Mouse (Mus musculus) gastrocnemius, adult 2 months (tissue): ENCODE measurements around the gene Kank1. TPM values are rescaled to one million over a fixed set of nuclear protein-coding genes. Genes with fewer than 3 reads are reported as not detected.

Experiments
- DNase-seq: peaks from one replicate; pipeline ENCODE4 v3.0.0; 2022
- H3K27ac ChIP-seq: fragments of 200-600 bp; 2 replicates; pipeline ENCODE4 v1.8.1; 2022; ENCODE audit warnings: mild to moderate bottlenecking
- H3K4me3 ChIP-seq: fragments of 200-600 bp; 2 replicates; pipeline ENCODE4 v1.8.1; 2022; ENCODE audit warnings: mild to moderate bottlenecking, moderate library complexity
- CTCF ChIP-seq: fragments of 200-600 bp; IDR thresholded peaks from 2 replicates; pipeline ENCODE4 v1.8.1; 2022; ENCODE audit warnings: antibody characterized with exemption, mild to moderate bottlenecking, moderate library complexity
- intact Hi-C: fragments of 180-260 bp; cut with DNase I; formaldehyde crosslinking; loops from one replicate; pipeline ENCODE4 v1.15.1; 2025
- total RNA-seq, 2 experiments: library from RNA; stranded (reverse); gene quantifications; 2 replicates each; pipeline ENCODE4 v1.2.3; 2021

Kank1 gene
- total RNA-seq, 2 experiments from 2014 or later, result 17.4 to 19.2 TPM

- intact Hi-C loops, result no loop called here
- no peak for DNase-seq
- Histone ChIP-seq H3K4me3 (no peak overlapping the region), H3K27ac (no peak overlapping the region)
- TF ChIP-seq CTCF, result no peak
Measured at GRCm38 (mm10) chr19:25266181-25266580, 29.4 kb downstream of the Kank1 start.

GRCm38 (mm10) chr19:25267247-25267646 lies 30.5 kb downstream of the Kank1 start:
- no peak for DNase-seq
- H3K27ac ChIP-seq, result peak overlapping the region; percentile 56
- intact Hi-C loops, result no loop called here
- no peak overlapping the region for H3K4me3 ChIP-seq
- TF ChIP-seq CTCF, result no peak

DNA sequence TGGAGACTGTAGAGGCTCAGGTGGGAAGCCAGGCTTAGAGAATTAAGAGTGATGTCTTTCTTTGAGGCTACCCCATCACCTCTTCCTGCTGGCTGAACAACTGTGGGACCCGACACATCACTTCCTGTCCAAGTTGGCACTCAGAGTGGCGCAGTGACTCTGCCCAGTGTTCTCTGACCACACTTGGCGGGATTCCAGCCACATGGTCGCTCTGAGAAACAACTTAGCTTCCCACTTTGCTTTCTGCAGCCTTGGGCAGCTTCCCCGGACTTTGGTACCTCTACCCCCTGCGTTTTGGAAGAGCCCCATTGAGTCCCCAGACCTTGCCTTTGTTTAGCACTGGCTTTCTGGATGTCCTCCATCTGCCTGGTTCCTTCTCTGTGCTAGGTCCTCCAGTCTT lies 31.8 kb downstream of the Kank1 start:
- no peak overlapping the region; the same call in 1 of the 2 replicates for H3K27ac ChIP-seq
- peak; percentile 38 for DNase-seq

DNA sequence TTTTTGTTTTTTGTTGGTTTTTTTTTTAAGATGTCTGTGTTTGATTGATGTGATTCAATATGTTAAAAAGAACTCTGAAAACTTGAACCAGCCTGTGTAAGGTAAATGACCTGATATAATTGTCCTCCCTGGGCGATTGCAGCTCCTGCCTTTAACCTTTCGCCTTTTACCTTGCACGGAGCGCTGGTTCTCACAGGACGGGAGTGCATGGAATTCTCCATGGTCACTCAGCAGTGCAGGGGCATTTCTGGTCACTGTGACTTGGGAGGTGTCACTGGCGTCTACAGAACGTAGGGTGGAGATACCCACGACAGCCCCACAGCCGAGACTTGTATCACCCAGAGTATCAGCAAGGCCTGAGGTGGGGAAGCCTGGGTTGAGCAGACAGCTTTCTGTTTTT lies 34.8 kb downstream of the Kank1 start:
- no peak overlapping the region for H3K4me3 ChIP-seq
- DNase-seq, result no peak
- TF ChIP-seq CTCF, result no peak
- intact Hi-C loops, result no loop called here
- H3K27ac ChIP-seq, result no peak overlapping the region

More for the DNA sequence above, 31.8 kb downstream of the Kank1 start:
- intact Hi-C loops, result no loop called here
- TF ChIP-seq CTCF, result no peak
- no peak overlapping the region for H3K4me3 ChIP-seq

DNA sequence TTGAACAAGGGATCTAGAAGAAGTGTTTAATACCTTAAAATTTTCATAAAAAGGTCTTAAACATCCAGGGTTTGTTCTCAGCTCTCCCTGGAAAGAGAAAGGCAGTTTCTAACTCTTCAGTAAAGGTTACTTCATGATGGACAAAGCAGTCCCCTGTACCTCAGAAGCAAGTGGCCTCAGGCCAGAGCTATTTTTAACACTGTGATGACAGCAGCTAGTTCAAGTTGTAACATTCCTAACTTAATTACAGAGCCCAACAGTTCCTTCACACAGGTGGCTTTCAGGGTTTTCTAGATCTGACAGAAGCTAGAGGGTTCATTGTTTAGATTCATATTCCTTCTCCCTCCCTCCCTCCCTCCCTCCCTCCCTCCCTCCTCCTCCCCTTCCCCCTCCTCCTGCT lies 36.4 kb downstream of the Kank1 start:
- Histone ChIP-seq H3K27ac (no peak overlapping the region), H3K4me3 (no peak overlapping the region)
- intact Hi-C loops, result no loop called here

DNA sequence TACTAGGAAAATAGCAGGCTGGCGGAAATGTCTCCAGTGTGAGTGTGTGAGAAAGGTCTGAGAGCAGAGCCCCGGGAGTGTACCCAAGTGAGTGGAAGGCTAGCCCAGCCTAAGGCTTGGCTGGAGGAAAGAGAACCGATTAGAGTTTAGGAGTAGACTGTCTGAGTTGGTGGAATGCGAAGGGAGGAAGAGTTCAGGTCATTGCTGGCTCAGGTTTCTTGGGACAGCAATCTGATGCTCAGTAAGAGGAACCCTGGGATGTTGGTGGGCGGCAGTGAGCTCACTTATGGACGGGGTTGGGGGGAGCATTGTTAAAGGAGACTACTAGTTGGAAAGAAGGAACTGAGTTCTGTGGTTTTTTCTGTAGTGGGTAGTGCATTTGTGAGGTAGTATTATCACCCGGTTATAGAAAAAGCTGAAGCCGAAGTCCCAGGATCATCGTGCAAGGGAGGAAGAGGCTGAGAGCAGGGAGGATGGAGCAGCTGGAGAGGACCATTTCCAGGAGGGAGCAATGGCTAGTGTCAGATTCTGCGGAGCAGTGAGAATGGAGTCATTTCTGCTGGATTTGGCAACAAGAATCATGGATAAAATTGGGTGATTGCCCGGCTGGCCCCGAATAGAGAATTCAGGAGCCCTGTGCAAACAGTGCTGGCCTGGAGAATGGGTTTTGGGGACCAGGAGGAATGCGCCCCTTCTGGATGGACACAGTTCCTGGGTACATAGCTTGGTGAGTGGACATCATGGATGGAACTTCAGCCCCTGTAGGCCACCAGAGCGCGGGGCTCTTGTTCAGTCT lies 40.0 kb downstream of the Kank1 start:
- TF ChIP-seq CTCF, result no peak
- intact Hi-C loops, result no loop called here
- no peak overlapping the region for H3K27ac ChIP-seq
- no peak overlapping the region for H3K4me3 ChIP-seq
- DNase-seq, result peak; percentile 24

More for the DNA sequence above, 36.4 kb downstream of the Kank1 start:
- no peak for DNase-seq
- no peak for TF ChIP-seq CTCF

DNA sequence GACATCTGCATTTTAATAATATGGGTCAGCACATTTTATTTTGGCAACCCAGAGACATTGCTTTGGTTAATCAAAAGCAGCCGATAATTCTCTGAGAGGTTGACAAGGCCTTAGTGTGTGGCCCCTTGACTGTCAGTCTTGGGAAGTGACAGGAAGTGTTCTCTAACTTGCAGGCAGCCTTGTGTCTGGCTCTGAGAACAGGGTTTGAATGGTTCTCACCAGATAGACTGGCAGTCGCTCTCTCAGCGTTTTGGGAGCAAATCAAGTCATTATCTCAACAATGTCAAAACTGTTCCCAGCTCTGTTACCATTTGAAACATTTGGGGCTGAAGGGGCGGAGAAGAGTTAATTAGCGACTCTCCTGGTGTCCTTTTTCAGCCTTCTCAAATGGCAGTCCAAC lies 41.0 kb downstream of the Kank1 start:
- Histone ChIP-seq H3K4me3 (no peak overlapping the region), H3K27ac (no peak overlapping the region)
- intact Hi-C loops, result no loop called here
- DNase-seq, result no peak
- no peak for TF ChIP-seq CTCF

DNA sequence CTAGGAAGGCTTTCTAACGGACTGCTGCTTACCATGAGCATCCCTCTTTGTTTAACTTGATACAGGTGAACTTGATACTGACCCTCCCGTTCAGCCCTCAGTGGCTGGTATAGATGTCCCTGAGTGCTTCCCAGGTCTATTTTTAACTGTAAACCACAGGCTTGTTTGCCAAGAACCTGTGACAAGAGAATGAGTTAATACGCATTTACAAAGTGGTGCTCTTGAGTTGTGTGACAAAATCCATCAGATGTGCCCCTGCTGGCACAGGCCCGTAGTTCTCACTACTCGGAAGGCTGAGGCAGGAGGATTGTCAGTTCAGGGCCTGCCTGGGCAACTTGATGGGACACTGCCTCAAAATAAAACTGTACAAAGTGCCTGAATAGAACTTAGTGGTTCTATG lies 42.8 kb downstream of the Kank1 start:
- H3K27ac ChIP-seq, result no peak overlapping the region
- H3K4me3 ChIP-seq, result no peak overlapping the region
- intact Hi-C loops, result no loop called here
- no peak for DNase-seq
- no peak for TF ChIP-seq CTCF

- H3K27ac ChIP-seq, result no peak overlapping the region
- DNase-seq, result no peak
- no peak for TF ChIP-seq CTCF
- intact Hi-C loops, result no loop called here
- no peak overlapping the region for H3K4me3 ChIP-seq
Measured at GRCm38 (mm10) chr19:25283665-25284064, 46.9 kb downstream of the Kank1 start.

DNA sequence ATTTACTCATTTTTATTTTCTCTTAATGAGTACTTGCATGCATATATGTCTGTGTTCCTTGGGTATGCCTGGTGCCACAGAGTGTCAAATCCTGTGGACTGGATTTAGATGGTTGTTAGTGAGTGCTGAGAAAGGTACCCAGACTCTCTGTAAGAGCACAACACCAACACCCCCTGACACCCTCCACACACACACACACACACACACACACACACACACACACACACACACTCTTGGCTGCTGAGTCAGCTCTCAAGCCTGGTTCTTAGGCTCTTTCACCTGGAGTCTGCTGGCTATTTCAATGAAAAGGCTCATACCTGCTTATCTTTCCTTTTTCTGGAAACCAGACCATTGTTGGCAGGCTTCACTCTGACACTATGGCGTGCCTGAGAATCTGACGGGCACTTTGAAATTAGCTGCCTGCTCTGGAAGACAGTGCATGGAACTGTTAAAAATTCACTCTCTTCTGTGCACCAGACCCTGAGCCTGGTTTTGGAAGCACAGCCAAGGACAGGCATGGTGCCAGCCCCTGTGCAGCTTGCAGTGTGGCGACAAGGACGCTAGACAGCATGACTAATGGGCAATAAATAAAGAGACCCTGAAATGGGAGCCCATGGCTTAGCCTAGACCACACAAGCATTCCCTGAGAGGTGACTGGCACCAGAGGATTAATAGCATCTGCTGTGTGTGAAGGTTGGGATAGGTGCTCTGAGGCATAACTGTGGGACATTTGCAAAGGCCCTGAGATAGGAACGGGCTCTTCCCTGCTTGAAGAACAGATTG lies 49.2 kb downstream of the Kank1 start:
- no peak overlapping the region for H3K27ac ChIP-seq
- H3K4me3 ChIP-seq, result no peak overlapping the region
- no peak for TF ChIP-seq CTCF
- intact Hi-C loops, result no loop called here
- DNase-seq, result peak; percentile 44

GRCm38 (mm10) chr19:25290991-25291520 lies 54.3 kb downstream of the Kank1 start:
- DNase-seq, result no peak
- no peak overlapping the region for H3K4me3 ChIP-seq
- intact Hi-C loops, result no loop called here
- no peak for TF ChIP-seq CTCF
- H3K27ac ChIP-seq, result no peak overlapping the region

GRCm38 (mm10) chr19:25295207-25295606 lies 58.4 kb downstream of the Kank1 start:
- Histone ChIP-seq H3K4me3 (no peak overlapping the region), H3K27ac (no peak overlapping the region)
- no peak for TF ChIP-seq CTCF
- intact Hi-C loops, result no loop called here
- DNase-seq, result no peak

DNA sequence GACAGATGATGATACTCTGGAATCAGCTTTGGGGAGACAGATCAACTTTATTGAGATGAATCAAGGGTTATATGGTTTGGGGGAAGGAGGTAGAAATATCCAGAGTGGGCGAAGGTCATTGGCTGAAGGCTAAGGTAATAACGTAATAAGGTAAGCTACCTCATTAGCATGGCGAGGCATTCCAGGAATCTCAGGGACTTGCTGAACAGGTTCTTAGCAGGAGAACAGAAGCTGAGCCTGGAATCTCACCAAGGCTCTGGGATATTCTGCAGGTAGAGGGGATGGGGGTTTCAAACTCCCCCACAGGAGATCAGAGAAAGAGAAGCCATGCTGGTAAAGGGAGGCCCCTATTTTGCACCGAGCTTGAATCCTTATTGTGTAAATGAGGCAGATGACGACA lies 60.5 kb downstream of the Kank1 start:
- DNase-seq, result no peak
- intact Hi-C loops, result no loop called here
- TF ChIP-seq CTCF, result no peak
- Histone ChIP-seq H3K4me3 (no peak overlapping the region), H3K27ac (no peak overlapping the region)
